Mouse (Mus musculus) CH12.LX (cell line): ENCODE results near the gene Pofut2.

Experiments used
- BHLHE40 ChIP-seq: IDR thresholded peaks from 2 replicates; pipeline ENCODE4 v1.6.1; 2011; ENCODE audit warnings: mild to moderate bottlenecking, low read depth, low read length, improper control_type of control experiment
- CTCF ChIP-seq, 2 experiments: IDR thresholded peaks in 1 of 2; conservative IDR thresholded peaks in 1 of 2; 2 replicates each; pipeline ENCODE4 v1.5.1; 2011 to 2012; ENCODE audit warnings: low read depth in 2 of 2, low read length in 2 of 2, improper control_type of control experiment in 1 of 2, inconsistent platforms in 1 of 2, mild to moderate bottlenecking in 1 of 2, moderate library complexity in 1 of 2
- EP300 ChIP-seq: IDR thresholded peaks from 2 replicates; pipeline ENCODE4 v1.6.1; 2011; ENCODE audit warnings: low read length, improper control_type of control experiment
- MAFK ChIP-seq: IDR thresholded peaks from 2 replicates; pipeline ENCODE4 v1.6.1; 2011; ENCODE audit warnings: low read length, improper control_type of control experiment; ENCODE audit not compliant: insufficient replicate concordance
- MAX ChIP-seq: IDR thresholded peaks from 2 replicates; pipeline ENCODE4 v1.6.1; 2011; ENCODE audit warnings: low read length, improper control_type of control experiment
- NELFE ChIP-seq: IDR thresholded peaks from 2 replicates; pipeline ENCODE4 v1.6.1; 2011; ENCODE audit warnings: low read depth, low read length, improper control_type of control experiment
- NRF1 ChIP-seq: IDR thresholded peaks from 2 replicates; pipeline ENCODE4 v1.6.1; 2014; ENCODE audit warnings: low read depth, mild to moderate bottlenecking, inconsistent platforms, low read length, improper control_type of control experiment, moderate library complexity
- POLR2A ChIP-seq: IDR thresholded peaks from 2 replicates; pipeline ENCODE4 v1.6.1; 2011; ENCODE audit warnings: low read depth, mild to moderate bottlenecking, improper control_type of control experiment, low read length
- RAD21 ChIP-seq: IDR thresholded peaks from 2 replicates; pipeline ENCODE4 v1.6.1; 2011; ENCODE audit warnings: low read depth, mild to moderate bottlenecking, low read length, improper control_type of control experiment, moderate library complexity
- TCF12 ChIP-seq: IDR thresholded peaks from 2 replicates; pipeline ENCODE4 v1.6.1; 2014; ENCODE audit warnings: low read depth, mild to moderate bottlenecking, inconsistent platforms, low read length, improper control_type of control experiment
- USF1 ChIP-seq: IDR thresholded peaks from 2 replicates; pipeline ENCODE4 v1.6.1; 2014; ENCODE audit warnings: low read depth, mild to moderate bottlenecking, inconsistent platforms, low read length, improper control_type of control experiment
- ZKSCAN1 ChIP-seq: IDR thresholded peaks from 2 replicates; pipeline ENCODE4 v1.6.1; 2012; ENCODE audit warnings: low read depth, inconsistent platforms, low read length, improper control_type of control experiment, borderline replicate concordance
- ZNF384 ChIP-seq: IDR thresholded peaks from 2 replicates; pipeline ENCODE4 v1.6.1; 2012; ENCODE audit warnings: low read depth, low read length, improper control_type of control experiment, inconsistent platforms

DNA sequence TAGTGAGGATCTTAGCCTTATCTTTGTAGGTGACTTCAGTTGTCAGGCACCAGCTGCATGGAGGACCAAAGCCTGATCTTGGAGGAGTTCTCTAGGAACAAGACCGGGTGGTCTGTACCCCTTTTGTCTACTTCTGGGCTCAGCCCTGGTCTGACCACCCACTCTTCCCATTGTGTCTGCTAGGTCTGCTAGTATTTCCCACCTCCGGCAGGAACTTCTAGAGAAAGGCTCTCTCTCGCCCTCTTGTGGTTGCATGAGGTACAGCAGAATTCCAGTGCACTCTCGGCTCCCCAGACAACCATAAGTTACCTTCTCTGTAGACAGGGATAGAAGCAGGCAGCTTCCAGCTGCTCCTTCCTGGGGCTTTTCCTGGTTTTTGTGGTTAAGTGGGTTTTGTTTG is 6.2 kb upstream of the Pofut2 start:
- TF ChIP-seq EP300 (no peak), CTCF (conservative IDR thresholded peaks at IDR 0.05 in 1 of 2, IDR thresholded peaks at IDR 0.05 in 1 of 2; ENCODE audit: low read depth in 2 of 2, low read length in 2 of 2) (peak; percentile 88 to 94), ZNF384 (no peak), NRF1 (no peak), BHLHE40 (no peak), POLR2A (no peak), ZKSCAN1 (no peak), TCF12 (no peak), RAD21 (peak; percentile 83), NELFE (peak; percentile 23; the same call in 1 of the 2 replicates), MAX (no peak), USF1 (no peak), MAFK (no peak)
